Mouse (Mus musculus) ES-Bruce4 (cell line): Measurements from ENCODE around the gene Nrip2. TPM values are rescaled to one million over a fixed set of nuclear protein-coding genes. Genes with fewer than 3 reads are reported as not detected.

Experiments used
- H3K27ac ChIP-seq: 2 replicates; pipeline ENCODE4 v1.5.1; 2012; ENCODE audit warnings: low read length, inconsistent platforms; ENCODE audit not compliant: insufficient read depth
- H3K27me3 ChIP-seq: 2 replicates; pipeline ENCODE4 v1.6.1; 2012; ENCODE audit warnings: mild to moderate bottlenecking, low read length, inconsistent platforms; ENCODE audit not compliant: control insufficient read depth, poor library complexity, insufficient read depth, severe bottlenecking
- H3K36me3 ChIP-seq: 2 replicates; pipeline ENCODE4 v1.6.1; 2012; ENCODE audit warnings: inconsistent platforms, mild to moderate bottlenecking, low read length, moderate library complexity; ENCODE audit not compliant: control insufficient read depth, poor library complexity, insufficient read depth, severe bottlenecking
- H3K4me1 ChIP-seq: one replicate; pipeline ENCODE4 v1.8.1; 2011; ENCODE audit warnings: low read length; ENCODE audit not compliant: control insufficient read depth, insufficient read depth
- H3K4me3 ChIP-seq: 2 replicates; pipeline ENCODE4 v1.5.1; 2011; ENCODE audit warnings: low read depth, mild to moderate bottlenecking, low read length
- H3K9ac ChIP-seq: 2 replicates; pipeline ENCODE4 v1.6.1; 2012; ENCODE audit warnings: low read depth, mild to moderate bottlenecking, inconsistent platforms; ENCODE audit not compliant: poor library complexity, severe bottlenecking
- H3K9me3 ChIP-seq: replicated peaks from 2 replicates; pipeline ENCODE4 v1.6.1; 2012; ENCODE audit warnings: mild to moderate bottlenecking, low read length, inconsistent platforms; ENCODE audit not compliant: control insufficient read depth, poor library complexity, insufficient read depth, severe bottlenecking
- CTCF ChIP-seq: IDR thresholded peaks from one replicate; pipeline ENCODE4 v1.8.1; 2011; ENCODE audit warnings: low read depth, low read length
- EP300 ChIP-seq: IDR thresholded peaks from 2 replicates; pipeline ENCODE4 v1.6.1; 2011; ENCODE audit warnings: low read depth, low read length; ENCODE audit not compliant: insufficient read depth
- POLR2A ChIP-seq: IDR thresholded peaks from one replicate; pipeline ENCODE4 v1.8.1; 2011; ENCODE audit warnings: low read length; ENCODE audit not compliant: insufficient read depth
- polyA plus RNA-seq: library from polyadenylated mRNA; stranded (reverse); fragments of >200 nt; gene quantifications from 2 replicates; pipeline ENCODE4 v1.2.4, GENCODE M21; 2011; ENCODE audit warnings: low read depth; ENCODE audit not compliant: missing spikeins, insufficient read depth, insufficient read length

Gene Nrip2
- polyA plus RNA-seq, 1 experiment, result not detected

- Histone ChIP-seq H3K9ac (no peak overlapping the region), H3K36me3 (no peaks in the 10 kb centered on the region), H3K4me3 (no peak overlapping the region), H3K27me3 (no peaks in the 10 kb centered on the region), H3K4me1 (peaks cover 10% of the 10 kb centered on the region), H3K9me3 (no peaks in the 10 kb centered on the region), H3K27ac (no peak overlapping the region)
- TF ChIP-seq POLR2A (no peak), EP300 (no peak), CTCF (no peak)
Measured at GRCm38 (mm10) chr6:128464996-128465395, 65.9 kb downstream of the Nrip2 start.

Other genes with a start within 250 kb of the Nrip2 start
- gene Tead4, start 98.5 kb upstream of the Nrip2 start, polyA plus RNA-seq, result 29.9 and 31.8 TPM in 2 replicates
- 49.1 and 57.4 TPM in 2 replicates for gene Tulp3, start 43.4 kb upstream of the Nrip2 start, polyA plus RNA-seq
- 65.0 and 71.9 TPM in 2 replicates for gene Rhno1, start 36.4 kb upstream of the Nrip2 start, polyA plus RNA-seq
- 68.7 and 69.2 TPM in 2 replicates for gene Foxm1, start 36.3 kb upstream of the Nrip2 start, polyA plus RNA-seq
- not detected in 2 replicates for gene Tex52, start 23.8 kb upstream of the Nrip2 start, polyA plus RNA-seq
- not detected in 2 replicates for gene Gm44596, start 23.8 kb upstream of the Nrip2 start, polyA plus RNA-seq
- gene Itfg2, start 25.6 kb downstream of the Nrip2 start, polyA plus RNA-seq, result 16.3 and 21.6 TPM in 2 replicates
- 411 and 413 TPM in 2 replicates for gene Fkbp4, start 39.4 kb downstream of the Nrip2 start, polyA plus RNA-seq
- 0.94 and 2.6 TPM in 2 replicates for gene Pzp, start 127.4 kb downstream of the Nrip2 start, polyA plus RNA-seq
- not detected in 2 replicates for gene A2ml1, start 182.3 kb downstream of the Nrip2 start, polyA plus RNA-seq
- gene Klrb1a, start 224.2 kb downstream of the Nrip2 start, polyA plus RNA-seq, result not detected in 2 replicates